Mouse (Mus musculus) neural tube, embryonic 12.5 days (tissue): ENCODE data around the gene Asic4. TPM values are rescaled to one million over a fixed set of nuclear protein-coding genes. Genes with fewer than 3 reads are reported as not detected.

Source experiments
- ATAC-seq: fragments of 200-750 bp; cut with Nextera tagmentation; 2 replicates; pipeline ENCODE4 v1.8.0; 2017; ENCODE audit warnings: low read depth, mild to moderate bottlenecking, moderate TSS enrichment, moderate library complexity; ENCODE audit not compliant: low FRiP score
- H3K27ac ChIP-seq: fragments of 300-500 bp; sonication (generic); 2 replicates; pipeline ENCODE4 v1.5.1; 2016
- H3K27me3 ChIP-seq: fragments of 300-500 bp; sonication (generic); replicated peaks from 2 replicates; pipeline ENCODE4 v1.6.1; 2016; ENCODE audit warnings: mild to moderate bottlenecking
- H3K36me3 ChIP-seq: fragments of 300-500 bp; sonication (generic); 2 replicates; pipeline ENCODE4 v1.6.1; 2016; ENCODE audit warnings: mild to moderate bottlenecking
- H3K4me1 ChIP-seq: fragments of 300-500 bp; sonication (generic); 2 replicates; pipeline ENCODE4 v1.6.1; 2016
- H3K4me2 ChIP-seq: fragments of 300-500 bp; sonication (generic); replicated peaks from 2 replicates; pipeline ENCODE4 v1.6.1; 2016; ENCODE audit warnings: mild to moderate bottlenecking
- H3K4me3 ChIP-seq: fragments of 300-500 bp; sonication (generic); 2 replicates; pipeline ENCODE4 v1.5.1; 2016
- H3K9ac ChIP-seq: fragments of 300-500 bp; sonication (generic); 2 replicates; pipeline ENCODE4 v1.6.1; 2016; ENCODE audit warnings: mild to moderate bottlenecking
- H3K9me3 ChIP-seq: fragments of 300-500 bp; sonication (generic); 2 replicates; pipeline ENCODE4 v1.6.1; 2016; ENCODE audit warnings: mild to moderate bottlenecking
- WGBS: fragments of 180-500 bp; shearing (Covaris S2); methylation state at CpG from one replicate; pipeline ENCODE4 v1.1.7; 2016; 5-methylcytosine and 5-hydroxymethylcytosine counted together
- polyA plus RNA-seq: library from polyadenylated mRNA; unstranded; fragments of >200 nt; fragmentation: Nextera tagmentation; extraction: Ambion mirVana; gene quantifications from 2 replicates; pipeline ENCODE4 v1.2.1, GENCODE M21; 2016

Asic4 gene
- polyA plus RNA-seq, 1 experiment from 2014 or later = 22.1 TPM

DNA sequence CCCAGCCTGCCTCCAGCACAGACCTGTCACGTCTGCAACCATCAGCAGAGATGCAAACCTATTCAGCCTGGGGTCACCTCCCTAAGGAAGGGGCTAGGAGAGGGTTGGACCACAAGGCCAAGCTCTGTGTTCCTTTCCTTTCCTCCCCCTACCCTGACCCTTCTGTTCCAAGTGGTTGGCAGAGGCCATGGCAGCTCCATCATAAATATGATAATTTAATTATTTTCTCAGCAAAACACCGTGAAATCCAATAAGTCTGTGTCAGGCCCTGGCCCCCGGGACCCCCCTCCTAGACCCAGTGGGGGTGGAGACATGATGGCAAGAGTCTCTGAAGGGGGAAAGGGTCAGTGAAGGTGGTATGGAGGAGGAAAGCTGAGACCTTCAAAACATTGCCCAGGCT, 6.0 kb upstream of the Asic4 start:
- WGBS = 19% methylated on average over 3 of the region's 3 CpGs
- H3K9me3 ChIP-seq = no peaks in the 10 kb centered on the region
- peak overlapping the region; percentile 74 for H3K4me2 ChIP-seq
- H3K9ac ChIP-seq = 0 out of 2 replicates have a peak overlapping the region, but pooled peaks have one; percentile 41
- peaks cover 10% of the 10 kb centered on the region; the same call in 1 of the 2 replicates for H3K36me3 ChIP-seq
- ATAC-seq = no peak
- H3K4me3 ChIP-seq = no peak overlapping the region
- peaks cover 12% of the 10 kb centered on the region for H3K27me3 ChIP-seq
- H3K4me1 ChIP-seq = peaks cover 78% of the 10 kb centered on the region
- H3K27ac ChIP-seq = peak overlapping the region; percentile 86; the same call in 1 of the 2 replicates

DNA sequence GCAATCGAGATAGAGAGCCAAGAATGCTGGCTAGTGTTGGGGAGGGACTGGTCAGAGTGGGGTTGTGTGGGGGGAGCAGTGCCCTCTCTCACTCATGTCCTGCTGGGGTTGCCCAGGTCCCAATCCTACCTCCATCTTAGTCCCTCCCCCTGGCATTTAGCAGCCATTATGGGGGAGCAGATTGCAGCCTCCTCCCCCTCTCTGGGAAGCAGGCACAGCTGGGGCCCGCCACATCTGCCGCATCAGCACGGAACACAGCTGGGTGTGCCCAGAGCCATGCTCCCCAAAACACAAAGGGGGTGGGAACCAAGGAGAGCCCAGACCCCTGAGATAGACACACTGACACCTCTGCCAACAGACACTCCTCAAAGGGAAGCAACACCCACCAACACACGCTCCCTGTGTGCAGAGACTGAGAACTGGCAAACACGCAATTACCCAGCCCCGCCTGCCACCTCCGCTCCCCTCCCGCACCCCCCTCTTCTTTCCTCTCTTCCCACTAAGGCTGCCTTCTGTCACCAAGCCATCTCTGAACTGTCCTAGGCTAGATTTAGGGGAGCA, 5.0 kb upstream of the Asic4 start:
- H3K4me2 ChIP-seq = peak overlapping the region; percentile 74
- ATAC-seq = 0 out of 2 replicates have a peak, but pooled peaks have one; percentile 0
- H3K4me1 ChIP-seq = peaks cover 84% of the 10 kb centered on the region
- 0 out of 2 replicates have a peak overlapping the region, but pooled peaks have one; percentile 6 for H3K9ac ChIP-seq
- H3K36me3 ChIP-seq = peaks cover 9% of the 10 kb centered on the region; the same call in 1 of the 2 replicates
- H3K4me3 ChIP-seq = no peak overlapping the region
- H3K9me3 ChIP-seq = no peaks in the 10 kb centered on the region
- peak overlapping the region; percentile 86; the same call in 1 of the 2 replicates for H3K27ac ChIP-seq
- 10% methylated on average over 9 of the region's 9 CpGs for WGBS
- peaks cover 22% of the 10 kb centered on the region for H3K27me3 ChIP-seq

DNA sequence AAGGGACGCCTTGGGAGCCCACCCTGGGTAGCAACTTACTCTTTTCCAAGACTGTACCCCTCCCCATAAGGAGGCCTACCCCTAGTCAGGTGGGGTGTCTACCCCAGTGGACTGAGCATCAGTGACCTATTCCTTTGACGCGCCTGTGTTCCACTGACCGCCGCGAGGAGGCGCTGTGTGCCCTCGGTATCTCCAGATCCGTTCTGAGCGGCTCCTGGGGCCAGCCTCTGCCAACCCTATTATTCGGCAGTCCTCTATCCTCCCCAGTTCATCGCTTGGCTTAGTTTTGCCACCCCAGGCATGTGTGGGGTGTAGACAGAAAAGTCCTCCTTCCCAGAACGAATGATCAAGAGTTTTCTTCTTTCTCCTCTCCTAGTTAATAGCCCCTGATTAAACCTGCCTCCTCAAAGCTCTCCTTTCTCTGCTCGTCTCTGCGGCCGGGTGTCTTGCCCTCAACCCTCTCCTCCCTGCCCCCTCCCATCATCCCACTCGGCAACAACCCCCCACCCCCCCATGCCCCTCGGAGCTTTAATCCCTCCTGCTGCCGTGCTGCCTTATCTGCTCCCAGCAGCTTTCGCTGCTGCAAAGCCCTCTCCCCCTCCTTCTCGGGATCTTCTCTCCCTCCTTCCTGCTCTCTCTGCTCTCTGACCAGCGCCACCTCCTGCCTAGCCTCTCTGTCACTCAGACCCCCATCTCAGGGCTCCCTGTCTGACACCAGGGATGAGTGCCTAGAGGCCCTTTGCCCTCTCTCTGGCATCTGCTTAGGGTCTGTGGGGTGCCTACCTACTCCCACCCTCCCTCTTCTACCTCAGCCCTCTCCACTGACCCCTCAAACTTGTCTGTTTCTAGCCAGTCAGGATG, 4.3 kb upstream of the Asic4 start:
- Histone ChIP-seq H3K4me2 (peak overlapping the region; percentile 74), H3K9me3 (no peaks in the 10 kb centered on the region), H3K27ac (peak overlapping the region; percentile 86), H3K4me1 (peaks cover 88% of the 10 kb centered on the region), H3K27me3 (peaks cover 27% of the 10 kb centered on the region), H3K9ac (peak overlapping the region; percentile 47; the same call in 1 of the 2 replicates), H3K4me3 (no peak overlapping the region), H3K36me3 (peaks cover 2% of the 10 kb centered on the region; the same call in 1 of the 2 replicates)
- ATAC-seq = peak; percentile 26
- 1% methylated on average over 22 of the region's 22 CpGs for WGBS

DNA sequence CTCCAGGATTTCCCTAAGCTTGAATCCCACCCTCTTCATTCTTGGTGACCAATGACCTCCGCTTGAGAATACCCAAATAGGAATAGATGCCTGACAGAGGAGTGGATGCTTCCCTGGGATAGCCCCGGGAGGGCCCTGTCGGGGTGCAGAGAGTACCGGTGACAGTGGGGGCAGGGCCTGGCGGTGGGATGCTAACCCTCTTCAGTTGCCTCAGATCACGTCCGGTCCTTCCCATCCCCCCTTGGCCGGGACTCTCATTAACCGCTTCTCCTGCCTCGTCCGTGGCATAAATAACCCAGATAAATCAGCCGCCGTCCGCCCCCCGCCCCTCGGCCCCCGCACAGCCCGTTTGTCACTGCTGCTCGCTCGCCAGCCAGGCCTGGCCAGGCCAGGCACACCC, 3.6 kb upstream of the Asic4 start:
- peak overlapping the region; percentile 86 for H3K27ac ChIP-seq
- H3K9ac ChIP-seq = peak overlapping the region; percentile 47; the same call in 1 of the 2 replicates
- peak; percentile 38 for ATAC-seq
- no peak overlapping the region for H3K4me3 ChIP-seq
- WGBS = 1% methylated on average over 20 of the region's 20 CpGs
- H3K4me2 ChIP-seq = peak overlapping the region; percentile 74
- H3K4me1 ChIP-seq = peaks cover 95% of the 10 kb centered on the region
- peaks cover 34% of the 10 kb centered on the region for H3K27me3 ChIP-seq
- no peaks in the 10 kb centered on the region for H3K36me3 ChIP-seq
- no peaks in the 10 kb centered on the region for H3K9me3 ChIP-seq

DNA sequence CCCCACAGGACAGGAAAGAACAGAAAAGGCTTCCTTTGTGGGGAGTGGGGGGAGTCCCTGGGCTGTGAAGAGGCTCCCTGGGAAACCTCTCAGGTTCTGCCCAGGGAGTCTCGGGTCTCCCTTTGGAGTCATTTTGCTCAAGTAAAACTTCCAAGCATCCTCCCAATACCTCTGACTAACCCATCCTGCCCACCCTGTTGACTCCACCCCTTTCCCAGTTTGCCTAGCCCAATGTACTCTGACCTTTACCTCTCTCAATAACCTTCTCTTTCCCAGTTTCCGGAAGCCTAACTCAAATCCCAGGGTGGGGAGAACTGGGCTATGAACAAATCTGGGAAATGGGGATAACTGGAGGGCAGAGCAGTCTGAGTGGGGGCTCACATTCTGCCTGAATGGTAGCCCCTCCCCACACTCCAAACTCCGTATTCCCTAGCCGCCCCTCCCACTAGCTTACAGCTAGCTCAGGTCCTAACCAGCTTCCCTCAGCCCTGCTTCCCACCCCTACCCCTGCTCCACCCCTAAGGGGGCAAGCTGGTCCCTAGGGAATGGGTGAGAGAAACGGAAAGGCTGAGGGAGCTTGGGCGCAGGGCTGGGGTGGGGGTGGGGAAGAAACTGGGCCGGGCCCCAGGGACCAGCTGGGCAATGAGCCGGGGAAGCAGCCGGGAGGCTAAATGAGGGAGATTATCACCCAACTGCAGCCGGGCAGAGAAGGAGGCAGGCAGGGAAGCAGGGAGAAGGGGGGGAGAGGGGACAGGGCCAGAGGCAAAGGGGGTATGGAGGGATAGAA, 2.8 kb upstream of the Asic4 start:
- no peaks in the 10 kb centered on the region for H3K9me3 ChIP-seq
- peaks cover 40% of the 10 kb centered on the region for H3K27me3 ChIP-seq
- ATAC-seq = peak; percentile 1; the same call in 1 of the 2 replicates
- WGBS = 3% methylated on average over 10 of the region's 10 CpGs
- H3K9ac ChIP-seq = 0 out of 2 replicates have a peak overlapping the region, but pooled peaks have one; percentile 29
- no peak overlapping the region; the same call in 1 of the 2 replicates for H3K4me3 ChIP-seq
- peaks cover 100% of the 10 kb centered on the region for H3K4me1 ChIP-seq
- no peaks in the 10 kb centered on the region for H3K36me3 ChIP-seq
- peak overlapping the region; percentile 74 for H3K4me2 ChIP-seq
- H3K27ac ChIP-seq = peak overlapping the region; percentile 86

DNA sequence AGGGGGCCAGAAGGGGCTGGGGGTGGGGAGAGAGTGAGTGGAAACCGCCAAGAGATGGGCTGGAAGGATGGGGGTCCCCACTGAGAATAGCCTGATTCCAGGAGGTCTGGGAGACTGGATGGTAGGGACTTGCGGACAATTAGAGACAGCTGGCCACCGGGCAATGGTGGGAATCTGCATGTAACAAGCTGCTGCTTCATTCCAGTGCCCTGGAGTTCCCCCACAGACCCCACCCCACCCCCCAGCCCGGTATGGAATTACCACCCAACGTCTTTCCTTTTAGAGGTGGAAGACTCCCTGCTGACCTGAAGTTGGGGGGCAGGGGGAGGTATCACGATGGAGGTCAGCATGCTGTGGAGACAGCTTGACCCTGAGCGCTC, 2.2 kb upstream of the Asic4 start:
- ATAC-seq = no peak
- H3K27me3 ChIP-seq = peaks cover 43% of the 10 kb centered on the region
- 0 out of 2 replicates have a peak overlapping the region, but pooled peaks have one; percentile 29 for H3K9ac ChIP-seq
- H3K36me3 ChIP-seq = no peaks in the 10 kb centered on the region
- H3K9me3 ChIP-seq = no peaks in the 10 kb centered on the region
- peaks cover 100% of the 10 kb centered on the region for H3K4me1 ChIP-seq
- peak overlapping the region; percentile 77; the same call in 1 of the 2 replicates for H3K27ac ChIP-seq
- peak overlapping the region; percentile 74 for H3K4me2 ChIP-seq
- H3K4me3 ChIP-seq = no peak overlapping the region; the same call in 1 of the 2 replicates
- 4% methylated on average over 7 of the region's 7 CpGs for WGBS

DNA sequence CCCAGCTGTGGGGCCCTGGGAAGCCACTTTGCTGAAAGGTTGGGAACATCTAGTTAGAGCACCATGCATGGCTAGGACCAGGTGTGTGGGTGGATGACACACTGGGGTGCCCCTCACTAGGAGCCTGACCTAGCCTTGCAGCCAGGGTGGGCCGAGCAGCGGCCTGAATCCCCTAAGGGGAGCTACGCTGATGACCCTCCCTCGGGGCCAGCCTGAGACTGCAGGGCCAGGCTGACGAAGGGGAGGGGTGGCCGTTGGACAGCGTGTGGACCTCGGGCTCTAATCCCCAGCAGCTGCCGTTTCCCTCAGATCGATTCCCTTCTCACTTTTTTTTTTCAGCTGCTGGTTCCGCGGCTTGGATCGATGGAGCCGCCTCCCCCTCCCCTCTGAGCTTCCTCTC, 1.3 kb upstream of the Asic4 start:
- WGBS = under 1% methylated on average over 14 of the region's 14 CpGs
- Histone ChIP-seq H3K4me3 (0 out of 2 replicates have a peak overlapping the region, but pooled peaks have one; percentile 5), H3K27ac (peak overlapping the region; percentile 20; the same call in 1 of the 2 replicates), H3K27me3 (peaks cover 43% of the 10 kb centered on the region), H3K9me3 (no peaks in the 10 kb centered on the region), H3K9ac (0 out of 2 replicates have a peak overlapping the region, but pooled peaks have one; percentile 40), H3K4me2 (peak overlapping the region; percentile 74), H3K4me1 (peaks cover 99% of the 10 kb centered on the region), H3K36me3 (no peaks in the 10 kb centered on the region)
- ATAC-seq = no peak

DNA sequence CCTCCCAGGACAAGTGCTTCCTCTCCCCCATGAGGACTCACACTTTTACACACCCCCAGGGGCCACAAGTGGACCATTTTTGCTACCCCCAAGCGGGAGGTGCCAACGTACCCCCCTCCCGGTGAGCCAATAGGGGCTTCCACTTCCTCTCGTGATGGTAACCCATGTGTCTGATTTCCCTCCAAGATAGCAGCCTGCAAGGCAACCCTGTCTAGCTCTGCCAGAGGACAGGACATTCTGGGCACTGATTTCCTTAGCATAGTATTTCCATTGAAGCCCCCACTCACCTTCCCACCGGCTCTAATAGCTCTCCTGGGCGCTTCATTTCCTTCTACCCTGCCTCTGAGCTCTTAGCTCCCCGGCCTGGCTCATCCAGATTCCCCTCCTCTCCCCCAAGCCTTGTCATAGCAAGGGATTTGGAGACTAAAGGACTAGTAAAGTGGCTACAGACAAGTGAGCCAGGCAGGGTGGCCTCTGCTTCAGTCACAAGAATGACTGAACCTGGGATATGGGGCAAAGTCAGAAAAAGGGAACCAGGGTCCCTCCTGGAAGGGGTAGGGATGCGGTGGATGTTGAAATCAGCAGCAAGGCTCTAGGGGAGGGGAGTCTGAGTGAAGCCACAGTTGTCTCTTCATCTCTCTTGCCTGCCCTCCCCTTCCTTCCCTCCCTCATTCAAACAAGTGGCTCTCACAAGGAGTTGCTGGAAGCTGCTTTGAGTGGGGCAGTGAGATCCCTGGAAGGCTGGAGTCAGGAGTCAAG, 680 bp upstream of the Asic4 start:
- Histone ChIP-seq H3K27ac (peak overlapping the region; percentile 26; the same call in 1 of the 2 replicates), H3K27me3 (peaks cover 47% of the 10 kb centered on the region), H3K9ac (no peak overlapping the region), H3K36me3 (no peaks in the 10 kb centered on the region), H3K4me3 (peak overlapping the region; percentile 37; the same call in 1 of the 2 replicates), H3K4me1 (peaks cover 98% of the 10 kb centered on the region), H3K9me3 (no peaks in the 10 kb centered on the region), H3K4me2 (peak overlapping the region; percentile 74)
- 4% methylated on average over 8 of the region's 8 CpGs for WGBS
- ATAC-seq = no peak

DNA sequence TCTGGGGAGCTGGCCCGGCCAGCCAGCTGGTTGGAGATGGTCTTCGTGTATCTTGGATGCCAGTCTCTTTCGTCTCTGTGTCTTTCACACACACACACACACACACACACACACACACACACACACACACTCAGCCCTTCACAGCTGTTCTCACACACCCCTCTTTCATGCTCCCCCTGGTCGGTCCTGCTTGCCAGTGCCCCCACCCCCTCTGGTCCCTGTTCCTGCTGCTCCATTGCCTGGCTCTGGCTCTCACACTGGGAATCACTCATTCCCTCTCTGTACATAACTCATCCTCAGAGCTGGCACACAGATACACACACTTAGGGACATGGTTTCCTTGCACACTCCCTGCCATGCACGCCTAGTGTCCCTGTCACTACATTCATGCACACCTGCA, 1.7 kb downstream of the Asic4 start:
- Histone ChIP-seq H3K36me3 (no peaks in the 10 kb centered on the region), H3K27me3 (peaks cover 49% of the 10 kb centered on the region), H3K4me3 (peak overlapping the region; percentile 37), H3K9me3 (no peaks in the 10 kb centered on the region), H3K4me1 (peaks cover 94% of the 10 kb centered on the region), H3K27ac (no peak overlapping the region; the same call in 1 of the 2 replicates), H3K9ac (peak overlapping the region; percentile 63; the same call in 1 of the 2 replicates), H3K4me2 (peak overlapping the region; percentile 74)
- no peak for ATAC-seq
- 62% methylated on average over 5 of the region's 5 CpGs for WGBS

DNA sequence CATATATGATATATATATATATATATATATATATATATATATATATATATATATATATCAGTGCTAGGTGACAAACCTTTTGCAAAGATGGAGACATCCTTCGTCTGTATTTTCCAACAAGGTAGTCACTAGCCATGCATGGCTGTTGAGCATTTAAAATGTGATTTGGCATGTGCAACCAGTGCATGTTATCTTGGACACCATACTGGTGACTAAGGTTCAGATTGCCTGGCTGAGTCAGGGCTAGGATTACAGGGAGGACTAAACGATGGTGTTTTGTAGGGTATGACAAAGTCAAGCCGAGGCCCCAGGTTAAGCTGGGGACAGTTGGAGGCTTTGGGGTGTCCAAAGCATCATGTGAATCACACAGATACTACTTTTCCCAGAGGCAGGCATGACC, 5.2 kb downstream of the Asic4 start:
- H3K27me3 ChIP-seq = peaks cover 28% of the 10 kb centered on the region
- WGBS = 76% methylated on average over 3 of the region's 3 CpGs
- ATAC-seq = no peak

DNA sequence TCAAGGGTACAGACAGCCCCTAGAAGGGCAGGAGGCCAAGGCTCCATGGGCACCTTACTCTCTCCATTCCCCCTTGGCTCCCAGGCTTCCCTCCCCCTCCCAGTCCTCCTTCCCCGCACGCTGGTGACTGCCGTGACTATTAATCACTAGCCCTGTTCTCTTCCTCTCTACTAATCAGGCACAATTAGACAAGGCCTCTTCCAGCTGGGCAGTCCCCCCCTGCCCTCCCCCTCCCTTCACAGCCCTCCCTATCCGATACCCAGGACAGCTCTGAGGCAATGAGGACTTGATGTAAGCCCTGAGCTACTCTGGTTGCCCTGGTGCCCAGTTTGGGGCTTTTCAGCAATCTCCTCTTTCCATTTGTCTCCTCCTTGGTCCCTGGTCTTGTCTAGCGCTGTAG, 5.7 kb downstream of the Asic4 start:
- peaks cover 79% of the 10 kb centered on the region for H3K4me1 ChIP-seq
- H3K9ac ChIP-seq = no peak overlapping the region

More for the DNA sequence above, 5.2 kb downstream of the Asic4 start:
- no peaks in the 10 kb centered on the region for H3K36me3 ChIP-seq
- no peak overlapping the region for H3K4me3 ChIP-seq
- no peak overlapping the region for H3K27ac ChIP-seq
- no peak overlapping the region for H3K9ac ChIP-seq
- H3K4me2 ChIP-seq = peak overlapping the region; percentile 41
- H3K9me3 ChIP-seq = no peaks in the 10 kb centered on the region
- peaks cover 84% of the 10 kb centered on the region for H3K4me1 ChIP-seq

More for the DNA sequence above, 5.7 kb downstream of the Asic4 start:
- H3K9me3 ChIP-seq = no peaks in the 10 kb centered on the region
- no peak overlapping the region for H3K4me3 ChIP-seq
- 14% methylated on average over 5 of the region's 5 CpGs for WGBS
- H3K4me2 ChIP-seq = peak overlapping the region; percentile 41
- 0 out of 2 replicates have a peak overlapping the region, but pooled peaks have one; percentile 7 for H3K27ac ChIP-seq
- no peaks in the 10 kb centered on the region for H3K36me3 ChIP-seq
- peak; percentile 76 for ATAC-seq
- H3K27me3 ChIP-seq = peaks cover 25% of the 10 kb centered on the region
